Mouse (Mus musculus) CH12.LX (cell line): Measurements from ENCODE around the gene Zbtb37. TPM values are rescaled to one million over a fixed set of nuclear protein-coding genes. Genes with fewer than 3 reads are reported as not detected.

Experiments used
- DNase-seq: peaks from one replicate; pipeline ENCODE4 v3.0.0-alpha.2; 2013; ENCODE audit errors: extremely low read depth
- H3K27ac ChIP-seq: 2 replicates; pipeline ENCODE4 v1.5.1; 2012; ENCODE audit warnings: low read depth, mild to moderate bottlenecking, control low read depth, moderate library complexity; ENCODE audit not compliant: insufficient read depth
- H3K27me3 ChIP-seq: replicated peaks from 2 replicates; pipeline ENCODE3; 2012; ENCODE audit warnings: inconsistent platforms
- H3K36me3 ChIP-seq, 2 experiments: replicated peaks in 1 of 2; 2 replicates each; pipeline versions ENCODE3 to v1.6.1; 2012; ENCODE audit warnings: inconsistent platforms in 1 of 2, low read length in 1 of 2, mild to moderate bottlenecking in 1 of 2, mixed read lengths in 1 of 2, moderate library complexity in 1 of 2; ENCODE audit not compliant: control insufficient read depth in 1 of 2, insufficient read depth in 1 of 2
- H3K4me1 ChIP-seq, 2 experiments: 2 replicates each; pipeline ENCODE4 v1.6.1; 2012; ENCODE audit warnings: inconsistent platforms in 1 of 2, moderate library complexity in 1 of 2; ENCODE audit not compliant: insufficient read depth in 2 of 2, control insufficient read depth in 1 of 2
- H3K4me2 ChIP-seq: 2 replicates; pipeline ENCODE4 v1.6.1; 2012; ENCODE audit warnings: low read depth, mild to moderate bottlenecking, control low read depth; ENCODE audit not compliant: poor library complexity, insufficient read depth, severe bottlenecking
- H3K4me3 ChIP-seq, 3 experiments: fragments of 150-350 bp in 1 of 3; sonication (generic) in 1 of 3; replicated peaks in 1 of 3; 2 replicates each; pipeline versions ENCODE3 to v1.5.1; 2011 to 2012; ENCODE audit warnings: low read depth in 2 of 3, low read length in 2 of 3, mild to moderate bottlenecking in 2 of 3, moderate library complexity in 2 of 3, control low read depth in 1 of 3, improper control_type of control experiment in 1 of 3, inconsistent platforms in 1 of 3, mixed read lengths in 1 of 3; ENCODE audit not compliant: poor library complexity in 1 of 3
- H3K79me2 ChIP-seq: replicated peaks from 2 replicates; pipeline ENCODE4 v1.6.1; 2012; ENCODE audit warnings: mild to moderate bottlenecking, moderate library complexity; ENCODE audit not compliant: control insufficient read depth, poor library complexity, insufficient read depth, severe bottlenecking; ENCODE audit errors: extremely low read depth
- H3K9ac ChIP-seq: 2 replicates; pipeline ENCODE4 v1.6.1; 2012; ENCODE audit warnings: low read depth, mild to moderate bottlenecking, control low read depth, moderate library complexity; ENCODE audit not compliant: insufficient read depth
- H3K9me3 ChIP-seq: replicated peaks from 2 replicates; pipeline ENCODE3; 2012; ENCODE audit warnings: low read length, inconsistent platforms, mixed read lengths
- BHLHE40 ChIP-seq: IDR thresholded peaks from 2 replicates; pipeline ENCODE4 v1.6.1; 2011; ENCODE audit warnings: mild to moderate bottlenecking, low read depth, low read length, improper control_type of control experiment
- CHD1 ChIP-seq: IDR thresholded peaks from 2 replicates; pipeline ENCODE4 v1.6.1; 2012; ENCODE audit warnings: low read depth, low read length, improper control_type of control experiment, inconsistent platforms
- CHD2 ChIP-seq: IDR thresholded peaks from 2 replicates; pipeline ENCODE4 v1.6.1; 2011; ENCODE audit warnings: low read length, improper control_type of control experiment
- CTCF ChIP-seq, 2 experiments: IDR thresholded peaks in 1 of 2; conservative IDR thresholded peaks in 1 of 2; 2 replicates each; pipeline ENCODE4 v1.5.1; 2011 to 2012; ENCODE audit warnings: low read depth in 2 of 2, low read length in 2 of 2, improper control_type of control experiment in 1 of 2, inconsistent platforms in 1 of 2, mild to moderate bottlenecking in 1 of 2, moderate library complexity in 1 of 2
- E2F4 ChIP-seq: IDR thresholded peaks from 2 replicates; pipeline ENCODE4 v1.6.1; 2011; ENCODE audit warnings: low read depth, low read length, improper control_type of control experiment; ENCODE audit not compliant: insufficient replicate concordance
- EP300 ChIP-seq: IDR thresholded peaks from 2 replicates; pipeline ENCODE4 v1.6.1; 2011; ENCODE audit warnings: low read length, improper control_type of control experiment
- GABPA ChIP-seq: IDR thresholded peaks from 2 replicates; pipeline ENCODE4 v1.6.1; 2012; ENCODE audit warnings: low read depth, low read length, improper control_type of control experiment, inconsistent platforms; ENCODE audit not compliant: insufficient replicate concordance
- IRF4 ChIP-seq: IDR thresholded peaks from 2 replicates; pipeline ENCODE4 v1.6.1; 2014; ENCODE audit warnings: low read depth, mild to moderate bottlenecking, inconsistent platforms, low read length, improper control_type of control experiment
- JUN ChIP-seq: IDR thresholded peaks from 2 replicates; pipeline ENCODE4 v1.6.1; 2011; ENCODE audit warnings: low read depth, mild to moderate bottlenecking, low read length, improper control_type of control experiment, moderate library complexity; ENCODE audit not compliant: insufficient read depth
- JUND ChIP-seq: conservative IDR thresholded peaks from 2 replicates; pipeline ENCODE4 v1.6.1; 2011; ENCODE audit warnings: low read depth, low read length, improper control_type of control experiment
- KAT2A ChIP-seq: IDR thresholded peaks from 2 replicates; pipeline ENCODE4 v1.6.1; 2012; ENCODE audit warnings: low read length, improper control_type of control experiment, inconsistent platforms; ENCODE audit not compliant: insufficient replicate concordance
- MAFK ChIP-seq: IDR thresholded peaks from 2 replicates; pipeline ENCODE4 v1.6.1; 2011; ENCODE audit warnings: low read length, improper control_type of control experiment; ENCODE audit not compliant: insufficient replicate concordance
- MAZ ChIP-seq: IDR thresholded peaks from 2 replicates; pipeline ENCODE4 v1.6.1; 2012; ENCODE audit warnings: low read depth, mild to moderate bottlenecking, inconsistent platforms, low read length, improper control_type of control experiment, moderate library complexity
- MYC ChIP-seq: IDR thresholded peaks from 2 replicates; pipeline ENCODE4 v1.6.1; 2011; ENCODE audit warnings: low read depth, mild to moderate bottlenecking, improper control_type of control experiment, low read length
- PAX5 ChIP-seq: IDR thresholded peaks from 2 replicates; pipeline ENCODE4 v1.6.1; 2012; ENCODE audit warnings: low read length, inconsistent platforms, mixed read lengths
- POLR2AphosphoS2 ChIP-seq: IDR thresholded peaks from 2 replicates; pipeline ENCODE4 v1.6.1; 2011; ENCODE audit warnings: low read depth, low read length, improper control_type of control experiment
- SIN3A ChIP-seq: IDR thresholded peaks from 2 replicates; pipeline ENCODE4 v1.6.1; 2012; ENCODE audit warnings: low read length, improper control_type of control experiment, inconsistent platforms
- SMC3 ChIP-seq: IDR thresholded peaks from 2 replicates; pipeline ENCODE4 v1.6.1; 2011; ENCODE audit warnings: low read depth, low read length, improper control_type of control experiment
- TBP ChIP-seq: conservative IDR thresholded peaks from 2 replicates; pipeline ENCODE4 v1.6.1; 2011; ENCODE audit warnings: low read depth, low read length, improper control_type of control experiment
- TCF12 ChIP-seq: IDR thresholded peaks from 2 replicates; pipeline ENCODE4 v1.6.1; 2014; ENCODE audit warnings: low read depth, mild to moderate bottlenecking, inconsistent platforms, low read length, improper control_type of control experiment
- ZC3H11A ChIP-seq: IDR thresholded peaks from 2 replicates; pipeline ENCODE4 v1.6.1; 2012; ENCODE audit warnings: low read depth, mild to moderate bottlenecking, inconsistent platforms, low read length, improper control_type of control experiment
- ZKSCAN1 ChIP-seq: IDR thresholded peaks from 2 replicates; pipeline ENCODE4 v1.6.1; 2012; ENCODE audit warnings: low read depth, inconsistent platforms, low read length, improper control_type of control experiment, borderline replicate concordance
- ZMIZ1 ChIP-seq: IDR thresholded peaks from 2 replicates; pipeline ENCODE4 v1.6.1; 2012; ENCODE audit warnings: low read depth, mild to moderate bottlenecking, inconsistent platforms, low read length, improper control_type of control experiment
- dilution Hi-C: fragments of 300-500 bp; cut with MboI; formaldehyde crosslinking; loops from 2 replicates; pipeline ENCODE4 v1.14.3; 2020; ENCODE audit warnings: low sequenced_read_pairs; ENCODE audit not compliant: extremely low pct_unique_long_range_greater_than_20kb, extremely low pct_ligation_motif_present
- in situ Hi-C: fragments of 300-500 bp; cut with MboI; formaldehyde crosslinking; loops from 3 replicates; pipeline ENCODE4 v1.14.3; 2019; ENCODE audit warnings: low sequenced_read_pairs, low pct_ligation_motif_present, low pct_unique_long_range_greater_than_20kb, mixed read lengths
- polyA plus RNA-seq: library from polyadenylated mRNA; unstranded; fragments of >175 nt; gene quantifications from 2 replicates; pipeline ENCODE4 v1.2.1, GENCODE M21; 2012; ENCODE audit warnings: low read depth; ENCODE audit not compliant: insufficient read length
- total RNA-seq, 2 experiments: library from RNA; depleted of rRNA; stranded (reverse); fragments of 300-350 nt in 1 of 2; fragments of >200 nt in 1 of 2; gene quantifications; 2 replicates each; pipeline ENCODE4 v1.2.3; 2012 to 2014

Zbtb37 gene
- total and polyA plus RNA-seq, 3 experiments, result 4.5 to 4.8 (median 4.7) TPM

- TF ChIP-seq MYC (peak; percentile 87), ZC3H11A (no peak), ZMIZ1 (no peak; the same call in 1 of the 2 replicates), CHD2 (peak; percentile 42; the same call in 1 of the 2 replicates), CTCF (conservative IDR thresholded peaks at IDR 0.05 in 1 of 2, IDR thresholded peaks at IDR 0.05 in 1 of 2; ENCODE audit: low read depth in 2 of 2, low read length in 2 of 2) (no peak), PAX5 (no peak), E2F4 (no peak), ZKSCAN1 (no peak), MAZ (no peak)
Observed at GRCm38 (mm10) chr1:161035281-161035785, 684 bp upstream of the Zbtb37 start (continued).

- Histone ChIP-seq H3K4me1 (peaks cover 2 to 46% of the 10 kb centered on the region in 2 experiments; a peak in 3 of 4 replicates), H3K9me3 (no peaks in the 10 kb centered on the region), H3K4me2 (peak overlapping the region; percentile 82), H3K9ac (peak overlapping the region; percentile 95), H3K27ac (peak overlapping the region; percentile 61; the same call in 1 of the 2 replicates), H3K27me3 (no peaks in the 10 kb centered on the region), H3K36me3 (peaks cover 38 to 60% of the 10 kb centered on the region in 2 experiments), H3K4me3 (peak overlapping the region; percentile 63 to 95 (median 66)), H3K79me2 (peaks cover 25% of the 10 kb centered on the region)
- no peak for DNase-seq
- TF ChIP-seq E2F4, result no peak
- TF ChIP-seq BHLHE40, result no peak
- TF ChIP-seq MAFK, result no peak
- TF ChIP-seq CTCF (conservative IDR thresholded peaks at IDR 0.05 in 1 of 2, IDR thresholded peaks at IDR 0.05 in 1 of 2; ENCODE audit: low read depth in 2 of 2, low read length in 2 of 2), result no peak
- peak; percentile 81; the same call in 1 of the 2 replicates for TF ChIP-seq SIN3A
- no peak for TF ChIP-seq EP300
- no peak for TF ChIP-seq TBP
- no peak for TF ChIP-seq IRF4
- in situ Hi-C loops (no loop called here), dilution Hi-C loops (no loop called here)
Observed at GRCm38 (mm10) chr1:161033856-161034434, 704 bp downstream of the Zbtb37 start.

GRCm38 (mm10) chr1:161032345-161032744, 2.3 kb downstream of the Zbtb37 start:
- Histone ChIP-seq H3K4me2 (no peak overlapping the region), H3K36me3 (peaks cover 27 to 49% of the 10 kb centered on the region in 2 experiments)

More at GRCm38 (mm10) chr1:161032345-161032744, 2.3 kb downstream of the Zbtb37 start:
- in situ Hi-C loops (no loop called here), dilution Hi-C loops (no loop called here)
- H3K9me3 ChIP-seq, result no peaks in the 10 kb centered on the region
- H3K27ac ChIP-seq, result no peak overlapping the region
- no peak overlapping the region for H3K4me3 ChIP-seq
- no peak for TF ChIP-seq CHD1
- TF ChIP-seq SIN3A, result no peak
- no peak for TF ChIP-seq SMC3
- no peak for TF ChIP-seq POLR2AphosphoS2
- no peak for TF ChIP-seq MYC
- TF ChIP-seq EP300, result no peak
- no peak for TF ChIP-seq JUND
- no peak for TF ChIP-seq GABPA
- no peak for TF ChIP-seq IRF4
- no peak for TF ChIP-seq JUN
- no peak for TF ChIP-seq KAT2A
- TF ChIP-seq TCF12, result no peak
- DNase-seq, result no peak
- H3K9ac ChIP-seq, result no peak overlapping the region
- H3K4me1 ChIP-seq, result peaks cover 5 to 50% of the 10 kb centered on the region in 2 experiments; a peak in 3 of 4 replicates
- H3K27me3 ChIP-seq, result no peaks in the 10 kb centered on the region
- peaks cover 20% of the 10 kb centered on the region for H3K79me2 ChIP-seq
